In the genomic region with DNA sequence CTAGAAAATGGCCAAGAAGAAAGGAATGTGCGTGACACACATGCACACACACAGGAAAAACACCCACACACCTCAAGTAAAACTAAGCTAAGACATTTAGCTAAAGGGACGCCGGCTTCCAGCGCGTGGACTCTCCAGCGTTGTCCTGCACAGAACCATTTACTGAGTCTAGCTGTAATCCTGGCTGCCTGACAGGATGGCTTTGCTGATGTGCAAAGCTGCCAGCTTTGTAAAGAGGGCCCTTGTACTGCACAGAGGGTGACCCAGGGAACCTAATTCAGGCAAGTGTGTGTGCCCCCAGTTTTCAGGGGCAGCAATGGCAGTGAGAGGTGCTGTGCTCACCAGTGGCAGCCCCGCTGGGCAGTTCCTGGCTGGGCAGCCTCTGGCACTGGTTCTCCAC, we compare ENCODE assay signal across 8 mouse cellular contexts.
"Had no signal": no experiment of that assay in that cellular context is flagged by ENCODE, and none has a peak within 500 bp of the region (broad histone marks: within the 10 kb centered on the region; RNA-seq: fewer than 3 reads in every experiment).

No protein-coding gene starts in this region.

- DNase-seq: kidney, adult 2 months; kidney, postnatal 14 days; lung, embryonic 14.5 days; lung, postnatal 10 days; lung, postnatal 4 days; midbrain, embryonic 14.5 days; right cerebral cortex, postnatal 14 days; thymus, postnatal 4 days had no signal
